Mouse (Mus musculus) embryo, embryonic 11.5 days (tissue): ENCODE results near the gene Strn.
A peak's percentile ranks its signal among the peaks of the same experiment; 100 is the strongest.

ENCODE experiments used
- DNase-seq: peaks from one replicate; pipeline ENCODE4 v3.0.0-alpha.2; 2012; ENCODE audit warnings: low read depth, low spot score

The Strn gene

GRCm38 (mm10) chr17:78618164-78618693, 118.8 kb downstream of the Strn start:
- no peak for DNase-seq

- DNase-seq = no peak
Measured at GRCm38 (mm10) chr17:78615096-78615495, 121.9 kb downstream of the Strn start.

- DNase-seq = no peak
Measured at GRCm38 (mm10) chr17:78614481-78614880, 122.5 kb downstream of the Strn start.

- no peak for DNase-seq
Measured at GRCm38 (mm10) chr17:78611117-78611516, 125.9 kb downstream of the Strn start.

- no peak for DNase-seq
Measured at GRCm38 (mm10) chr17:78609191-78609855, 127.7 kb downstream of the Strn start.

- no peak for DNase-seq
Measured at GRCm38 (mm10) chr17:78608716-78609115, 128.3 kb downstream of the Strn start.

GRCm38 (mm10) chr17:78608135-78608670, 128.8 kb downstream of the Strn start:
- DNase-seq = peak; percentile 30

- peak; percentile 34 for DNase-seq
Measured at GRCm38 (mm10) chr17:78604431-78604830, 132.6 kb downstream of the Strn start.

- DNase-seq = peak; percentile 59
Measured at GRCm38 (mm10) chr17:78603872-78604271, 133.1 kb downstream of the Strn start.

- no peak for DNase-seq
Measured at GRCm38 (mm10) chr17:78602316-78602715, 134.7 kb downstream of the Strn start.

- no peak for DNase-seq
Measured at GRCm38 (mm10) chr17:78601601-78602000, 135.4 kb downstream of the Strn start.

- DNase-seq = no peak
Measured at GRCm38 (mm10) chr17:78601042-78601441, 136.0 kb downstream of the Strn start.
